Mouse (Mus musculus): ENCODE results near the gene Smarcad1.

Gene Smarcad1

GRCm38 (mm10) chr6:65114902-65115301 is 72.5 kb downstream of the Smarcad1 start:
- no peak for DNase-seq

- DNase-seq = peak in 1 of 2 experiments; percentile 24
These were observed 75.2 kb downstream of the Smarcad1 start for GRCm38 (mm10) chr6:65117540-65117939.

GRCm38 (mm10) chr6:65126074-65126726 is 83.8 kb downstream of the Smarcad1 start:
- DNase-seq = peak; percentile 75

GRCm38 (mm10) chr6:65132376-65132775 is 90.0 kb downstream of the Smarcad1 start:
- no peak for DNase-seq

GRCm38 (mm10) chr6:65137802-65138201 is 95.4 kb downstream of the Smarcad1 start:
- DNase-seq = no peak

GRCm38 (mm10) chr6:65138243-65138642 is 95.9 kb downstream of the Smarcad1 start:
- DNase-seq = no peak

- DNase-seq = no peak
These were observed 97.8 kb downstream of the Smarcad1 start for GRCm38 (mm10) chr6:65140082-65140749.

GRCm38 (mm10) chr6:65140750-65141243 is 98.4 kb downstream of the Smarcad1 start:
- DNase-seq = no peak

- no peak for DNase-seq
These were observed 99.9 kb downstream of the Smarcad1 start for GRCm38 (mm10) chr6:65142316-65142715.

- DNase-seq = no peak
These were observed 102.3 kb downstream of the Smarcad1 start, which contains the start of gene Hpgds for GRCm38 (mm10) chr6:65144621-65145205. Gene Hpgds (minus strand): TSS chr6:65144908.

- no peak for DNase-seq
These were observed 104.0 kb downstream of the Smarcad1 start for GRCm38 (mm10) chr6:65146363-65146762.

GRCm38 (mm10) chr6:65150703-65151102 is 108.3 kb downstream of the Smarcad1 start:
- DNase-seq = peak; percentile 15 to 47

- no peak for DNase-seq
These were observed 111.2 kb downstream of the Smarcad1 start for GRCm38 (mm10) chr6:65153570-65153969.

GRCm38 (mm10) chr6:65157042-65157441 is 114.7 kb downstream of the Smarcad1 start:
- DNase-seq = peak; percentile 70 to 87

- DNase-seq = no peak
These were observed 117.1 kb downstream of the Smarcad1 start for GRCm38 (mm10) chr6:65159381-65159942.

- DNase-seq = no peak
These were observed 121.8 kb downstream of the Smarcad1 start for GRCm38 (mm10) chr6:65164137-65164536.

- no peak for DNase-seq
These were observed 122.6 kb downstream of the Smarcad1 start for GRCm38 (mm10) chr6:65164977-65165376.

All from cerebellum, postnatal 14 days (tissue).